Mouse (Mus musculus): ENCODE measurements around the gene Olfr965.
"Not testable (repeated sequence)": the region's sequence is repeated elsewhere in the genome, so short reads cannot be mapped to it uniquely, and the experiment has no call there.

The Olfr965 gene

DNA sequence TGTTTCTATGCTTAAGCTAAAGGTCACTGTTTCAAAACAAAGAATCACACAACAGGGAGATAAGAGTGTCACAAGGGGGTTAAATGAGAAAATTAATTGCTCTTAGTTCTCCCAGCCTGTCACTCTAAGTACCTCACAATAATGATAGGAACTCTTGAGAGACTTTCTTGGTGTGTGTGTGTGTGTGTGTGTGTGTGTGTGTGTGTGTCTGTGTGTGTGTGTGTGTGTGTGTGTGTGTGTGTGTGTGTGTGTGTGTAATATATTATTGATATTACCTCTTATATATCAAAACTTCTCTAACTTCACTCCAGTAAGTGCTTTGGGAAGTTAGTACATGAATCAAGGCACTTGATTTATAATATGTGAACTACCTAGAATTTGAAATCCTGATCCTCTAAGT lies at the start of gene Olfr965:
Gene Olfr965 (plus strand): TSS at position 301 of the 400 bp plus-strand sequence.
- no peak for DNase-seq (ENCODE audit: low spot score in 2 of 2)

DNA sequence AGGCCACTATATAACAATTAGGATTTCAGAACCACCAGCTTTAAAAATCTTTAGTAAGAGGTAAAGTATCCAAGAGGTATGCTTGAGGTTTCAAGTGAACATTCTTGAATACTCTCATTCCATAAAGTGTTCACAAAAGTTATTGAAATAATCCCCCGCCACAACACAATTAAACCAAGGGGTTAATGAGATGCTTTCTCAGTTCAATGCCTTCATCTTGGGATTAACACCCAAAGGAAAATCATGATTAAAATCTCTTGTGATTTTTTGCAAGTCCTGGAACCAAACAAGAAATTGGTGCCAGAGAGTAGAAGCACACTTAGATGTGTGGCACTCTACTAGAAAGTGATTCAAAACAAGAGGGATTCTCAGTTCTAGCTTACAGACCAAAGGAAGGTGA lies 44.2 kb upstream of the Olfr965 start, which contains the start of gene Olfr963:
Gene Olfr963 (plus strand): TSS at position 301 of the 400 bp plus-strand sequence.
- DNase-seq (ENCODE audit: low spot score in 2 of 2), result no peak

DNA sequence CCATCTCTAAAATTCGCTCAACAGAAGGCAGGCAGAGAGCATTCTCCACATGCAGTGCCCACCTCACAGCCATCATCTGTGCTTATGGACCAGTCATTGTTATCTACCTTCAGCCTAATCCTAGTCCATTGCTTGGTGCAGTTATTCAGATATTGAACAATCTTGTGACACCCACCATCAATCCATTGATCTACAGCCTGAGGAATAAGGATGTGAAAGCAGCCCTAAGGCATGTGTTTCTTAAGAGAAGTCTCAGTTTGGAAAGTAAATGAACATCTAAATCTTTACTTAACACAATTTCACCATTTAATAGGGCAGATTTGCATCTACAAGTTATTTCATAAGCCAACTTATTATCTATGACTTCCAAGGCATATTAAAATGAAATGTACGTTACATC lies 41.4 kb upstream of the Olfr965 start:
- DNase-seq (ENCODE audit: low spot score in 2 of 2), result no peak

DNA sequence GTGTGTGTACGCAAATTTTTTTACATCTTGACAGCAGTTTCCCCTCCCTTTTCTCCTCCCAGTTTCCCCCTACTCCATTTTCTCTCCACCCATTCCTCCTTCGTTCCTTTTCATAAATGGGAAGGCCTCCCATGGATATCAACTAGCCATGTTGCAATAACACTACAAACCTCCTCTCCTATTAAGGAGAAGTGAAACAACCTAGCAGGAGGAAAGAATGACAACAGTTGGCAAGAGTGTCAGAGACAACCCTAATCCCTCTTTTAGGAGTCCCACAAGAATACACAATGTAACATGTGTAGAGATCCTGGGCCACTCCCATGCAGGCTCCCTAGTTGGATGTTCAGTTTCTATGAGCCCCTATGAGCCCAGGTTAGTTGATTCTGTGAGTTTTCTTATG lies 36.3 kb upstream of the Olfr965 start:
- no peak for DNase-seq (ENCODE audit: low spot score in 2 of 2)

DNA sequence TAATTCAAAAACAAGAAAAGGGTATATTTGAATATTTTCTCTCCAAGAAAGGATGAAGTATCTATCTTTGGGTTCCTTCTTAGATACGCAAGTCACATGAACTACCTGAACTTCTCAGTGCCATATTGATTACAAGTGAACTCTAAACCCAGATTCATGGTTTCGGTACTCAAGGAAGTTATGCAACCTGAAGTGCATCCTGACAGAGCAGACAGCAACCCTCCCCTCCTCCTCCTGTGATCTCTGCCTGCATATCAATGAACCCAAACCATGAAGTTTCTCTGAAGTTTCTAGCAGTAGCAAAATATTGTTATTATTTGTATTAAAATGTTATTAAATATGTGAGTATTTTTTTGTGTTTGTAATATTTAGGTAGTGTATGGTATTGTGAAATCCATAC lies 32.6 kb upstream of the Olfr965 start:
- no peak for DNase-seq (ENCODE audit: low spot score in 2 of 2)

DNA sequence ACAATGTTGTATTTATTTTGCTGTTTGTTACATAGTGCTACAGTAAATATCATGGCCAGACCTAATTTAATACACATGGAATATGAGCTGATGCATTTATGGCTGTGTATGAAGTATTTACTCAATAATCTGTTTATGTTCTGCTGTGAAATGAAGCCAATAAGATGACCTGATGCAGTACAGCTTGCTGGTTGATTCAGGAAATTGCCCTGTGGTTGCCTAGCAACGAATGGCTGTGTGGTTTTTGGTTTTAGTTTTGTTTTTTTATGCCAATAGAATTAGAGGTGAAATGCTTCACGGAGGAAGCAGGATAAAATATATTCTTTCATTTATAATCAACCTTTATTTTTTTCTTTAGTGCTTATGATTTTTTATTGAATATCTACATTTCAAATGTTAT lies 31.9 kb upstream of the Olfr965 start:
- DNase-seq (ENCODE audit: low spot score in 2 of 2), result no peak

DNA sequence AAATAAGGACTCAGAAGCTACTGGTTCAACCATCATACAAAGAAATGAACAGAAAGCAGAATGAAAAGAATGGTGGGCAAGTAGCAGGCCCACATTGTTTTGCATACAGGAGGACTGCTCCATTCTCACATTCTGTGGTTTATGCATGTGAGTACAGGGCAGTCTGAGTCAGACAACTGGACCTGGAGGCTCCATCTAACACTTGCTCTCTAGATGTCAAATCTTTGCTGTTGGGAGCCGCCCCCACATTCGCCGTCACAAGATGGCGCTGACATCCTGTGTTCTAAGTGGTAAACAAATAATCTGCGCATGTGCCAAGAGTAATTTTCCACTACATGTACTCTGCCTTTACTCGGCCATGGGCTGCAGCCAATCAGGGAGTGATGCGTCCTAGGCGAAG lies 10.0 kb upstream of the Olfr965 start:
- not testable (repeated sequence) for DNase-seq (ENCODE audit: low spot score in 2 of 2)

DNA sequence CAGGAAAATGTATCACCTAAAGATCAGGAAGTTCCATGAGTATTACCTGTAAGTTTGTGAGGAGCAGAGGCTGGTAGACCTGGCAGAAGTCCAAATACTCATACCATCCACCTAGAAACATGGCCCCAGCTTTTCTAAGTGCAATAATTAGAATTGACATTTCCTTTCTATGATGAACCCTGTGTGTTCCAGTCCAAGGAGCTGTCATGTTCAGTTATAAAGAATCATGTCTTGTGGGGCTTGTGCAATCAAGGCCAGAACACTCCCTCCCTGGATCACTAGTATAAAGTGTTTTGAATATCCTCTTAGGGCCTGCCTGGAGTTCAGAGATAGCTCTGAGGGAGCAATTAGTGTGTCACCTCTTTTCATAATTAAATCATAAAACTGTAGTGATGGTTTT lies 4.1 kb upstream of the Olfr965 start, which contains the start of gene Olfr149:
Gene Olfr149 (minus strand): TSS at position 101 of the 400 bp plus-strand sequence.
- DNase-seq (ENCODE audit: low spot score in 2 of 2), result no peak

DNA sequence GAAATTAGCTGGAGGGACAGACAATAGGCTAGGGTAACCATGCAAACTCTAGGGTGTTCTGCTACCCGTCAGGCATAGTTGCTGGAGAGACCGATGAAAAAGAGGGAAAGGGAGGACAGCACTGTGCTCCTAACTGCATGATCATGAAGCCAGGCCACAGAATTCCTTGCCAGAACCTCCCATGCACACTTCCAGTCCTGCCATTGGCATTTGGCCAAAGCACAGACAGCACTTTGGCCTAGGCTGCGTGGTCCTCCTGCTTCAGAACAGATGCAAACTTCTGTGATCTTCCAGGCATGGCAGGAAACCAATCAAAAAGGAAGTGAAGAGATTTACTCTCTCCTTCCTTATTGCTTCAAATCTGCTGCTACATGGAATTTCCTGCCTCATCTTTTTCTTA lies 2.2 kb upstream of the Olfr965 start:
- DNase-seq (ENCODE audit: low spot score in 2 of 2), result no peak

DNA sequence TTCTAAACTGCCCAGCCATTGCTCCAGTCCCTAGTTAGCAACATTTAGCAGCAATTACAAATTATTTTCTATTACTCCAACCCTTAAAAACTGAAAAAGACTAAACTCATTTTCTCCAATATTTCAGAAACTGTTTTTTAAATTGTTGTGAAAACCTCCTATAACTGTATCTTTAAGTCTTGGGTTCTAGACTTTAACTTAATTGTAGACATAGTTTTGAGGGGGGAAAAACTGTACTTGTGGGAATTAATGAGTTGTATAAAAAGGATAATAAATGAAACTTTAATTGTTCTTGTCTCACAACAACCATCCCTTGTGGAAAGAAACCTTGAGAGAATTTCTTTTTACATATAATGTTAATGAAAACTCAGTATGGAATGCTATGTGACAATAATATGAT lies 19.5 kb downstream of the Olfr965 start, which contains the start of gene Olfr150:
Gene Olfr150 (plus strand): TSS at position 301 of the 400 bp plus-strand sequence.
- DNase-seq (ENCODE audit: low spot score in 2 of 2), result no peak

DNA sequence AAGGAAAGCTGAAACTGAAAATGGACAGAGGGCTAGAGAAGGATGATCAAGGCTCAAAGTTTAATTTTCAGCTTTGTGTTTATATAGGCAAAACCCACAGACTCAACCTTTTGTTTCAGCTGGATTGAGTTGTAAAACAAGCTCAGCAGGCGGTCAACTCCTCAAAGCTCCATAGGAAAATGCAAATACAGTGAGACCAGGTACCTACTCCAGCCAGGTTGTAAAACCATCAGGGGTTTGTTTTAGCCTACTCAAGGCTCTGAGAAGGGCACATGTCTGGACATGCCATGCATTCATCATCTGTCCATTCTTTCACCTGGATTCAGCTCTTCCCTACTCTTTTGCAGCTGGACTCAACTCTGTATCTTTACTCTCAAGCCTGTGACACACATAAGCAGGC lies 29.6 kb downstream of the Olfr965 start:
- no peak for DNase-seq (ENCODE audit: low spot score in 2 of 2)

DNA sequence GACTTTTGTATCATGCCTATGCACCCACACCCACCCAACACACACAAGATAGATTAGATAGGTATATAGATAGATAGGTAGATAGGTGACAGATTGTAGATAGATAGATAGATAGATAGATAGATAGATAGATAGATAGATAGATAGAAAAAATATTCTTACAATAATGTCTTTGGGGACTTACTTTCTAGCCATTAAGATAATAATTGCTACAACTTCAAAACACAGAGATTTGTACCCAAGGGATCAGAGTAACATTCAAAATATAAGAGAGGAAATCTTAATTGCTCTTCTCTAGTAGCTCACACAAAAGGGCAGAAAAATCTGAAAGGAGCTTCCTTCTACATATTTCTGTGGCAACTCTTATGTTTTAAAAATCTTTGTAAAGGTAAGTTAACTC lies 34.8 kb downstream of the Olfr965 start, which contains the start of gene Olfr967:
Gene Olfr967 (plus strand): TSS at position 301 of the 400 bp plus-strand sequence.
- no peak for DNase-seq (ENCODE audit: low spot score in 2 of 2)

DNA sequence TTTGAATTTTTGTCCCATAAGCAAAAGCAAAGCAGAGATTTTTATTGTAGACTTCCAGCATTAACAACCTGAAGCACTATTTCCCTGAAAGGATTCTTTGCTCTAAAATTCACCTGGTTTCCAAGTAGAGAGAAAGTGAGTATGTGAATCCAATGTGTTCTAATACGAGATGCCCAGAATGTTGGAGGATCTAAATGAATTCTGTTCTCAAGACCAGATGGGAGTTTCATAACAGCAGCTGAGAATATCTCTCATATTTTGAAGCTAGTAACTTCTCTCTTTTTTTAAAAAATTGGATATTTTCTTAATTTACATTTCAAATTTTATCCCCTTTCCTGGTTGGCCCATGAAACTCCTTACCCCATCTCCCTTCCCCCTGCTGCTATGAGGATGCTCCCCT lies 35.3 kb downstream of the Olfr965 start:
- DNase-seq (ENCODE audit: low spot score in 2 of 2), result no peak

All from spleen, postnatal 10 days (tissue).